Mouse (Mus musculus) bone marrow, adult 2 months (tissue): ENCODE measurements around the gene Plcb4. TPM values are rescaled to one million over a fixed set of nuclear protein-coding genes. Genes with fewer than 3 reads are reported as not detected.
"Not testable (repeated sequence)": the region's sequence is repeated elsewhere in the genome, so short reads cannot be mapped to it uniquely, and the experiment has no call there.

Source experiments
- H3K27ac ChIP-seq: fragments of 200-500 bp; 2 replicates; pipeline ENCODE4 v1.5.1; 2012; ENCODE audit warnings: low read depth, mild to moderate bottlenecking, control low read depth, inconsistent platforms, low read length; ENCODE audit not compliant: control insufficient read depth, poor library complexity, insufficient read depth
- H3K4me1 ChIP-seq: fragments of 200-500 bp; 2 replicates; pipeline ENCODE4 v1.6.1; 2011; ENCODE audit warnings: low read length; ENCODE audit not compliant: control insufficient read depth, insufficient read depth
- H3K4me3 ChIP-seq: fragments of 200-500 bp; replicated peaks from 2 replicates; pipeline ENCODE3; 2011; ENCODE audit warnings: mild to moderate bottlenecking, low read depth, low read length, control low read depth; ENCODE audit not compliant: control insufficient read depth
- CTCF ChIP-seq: fragments of 200-500 bp; IDR thresholded peaks from 2 replicates; pipeline ENCODE4 v1.5.1; 2011; ENCODE audit warnings: low read length, control low read depth; ENCODE audit not compliant: control insufficient read depth, insufficient read depth
- POLR2A ChIP-seq: fragments of 200-500 bp; IDR thresholded peaks from 2 replicates; pipeline ENCODE4 v1.6.1; 2011; ENCODE audit warnings: low read depth, mild to moderate bottlenecking, control low read depth, low read length, borderline replicate concordance; ENCODE audit not compliant: control insufficient read depth
- WGBS: fragments of 180-500 bp; shearing (Covaris S2); methylation state at CpG from one replicate; pipeline ENCODE4 v1.1.7; 2018; 5-methylcytosine and 5-hydroxymethylcytosine counted together
- polyA plus RNA-seq: library from polyadenylated mRNA; stranded (reverse); fragments of >200 nt; gene quantifications from 2 replicates; pipeline ENCODE4 v1.2.4, GENCODE M21; 2011; ENCODE audit warnings: low replicate concordance; ENCODE audit not compliant: missing spikeins, insufficient read depth, insufficient read length

Plcb4 gene
- polyA plus RNA-seq, 1 experiment: 12.1 TPM

DNA sequence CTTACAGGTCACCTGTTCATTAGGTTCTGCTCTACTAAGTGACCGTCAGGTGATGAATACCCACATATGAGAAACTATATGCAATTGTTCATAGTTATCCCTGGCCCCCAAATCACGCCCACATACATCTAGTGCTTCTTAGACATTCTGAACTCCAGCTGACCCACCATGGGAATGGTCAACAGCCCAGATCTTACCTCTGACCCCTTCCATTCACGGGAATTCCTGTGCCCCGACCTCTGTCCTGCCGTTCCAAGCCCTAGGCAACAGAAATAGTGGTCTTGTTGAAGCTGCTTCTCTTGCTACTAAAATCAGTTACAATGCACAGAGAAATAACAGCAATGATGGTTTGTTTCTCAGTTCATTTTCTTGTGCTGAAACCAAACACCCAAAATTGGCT, 320.0 kb downstream of the Plcb4 start:
- 77% methylated on average over 5 of the region's 5 CpGs for WGBS
- Histone ChIP-seq H3K27ac (no peak overlapping the region), H3K4me3 (no peak overlapping the region), H3K4me1 (no peaks in the 10 kb centered on the region)
- TF ChIP-seq POLR2A (no peak), CTCF (no peak)

DNA sequence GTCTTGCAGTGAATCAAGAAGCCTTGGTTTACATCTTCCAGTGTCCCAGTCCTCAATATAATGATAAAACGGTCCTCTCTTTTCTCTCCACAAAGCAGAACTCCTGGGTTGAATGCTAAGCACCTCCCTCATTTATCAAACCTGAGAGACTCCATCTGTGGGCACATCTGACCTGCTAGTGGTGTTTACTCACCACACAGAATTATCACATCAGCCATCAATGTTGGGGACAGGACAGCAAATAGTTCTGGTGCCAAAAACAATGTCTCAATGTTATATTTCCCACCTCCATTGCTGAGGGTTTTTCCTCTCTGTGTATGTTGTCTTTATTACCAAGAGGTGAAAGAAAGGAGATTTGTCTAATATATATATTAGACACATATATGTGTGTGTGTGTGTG, 321.6 kb downstream of the Plcb4 start:
- Histone ChIP-seq H3K4me1 (no peaks in the 10 kb centered on the region), H3K4me3 (no peak overlapping the region), H3K27ac (no peak overlapping the region)
- 69% methylated on average over 1 of the region's 1 CpGs for WGBS
- TF ChIP-seq POLR2A (no peak), CTCF (no peak)

DNA sequence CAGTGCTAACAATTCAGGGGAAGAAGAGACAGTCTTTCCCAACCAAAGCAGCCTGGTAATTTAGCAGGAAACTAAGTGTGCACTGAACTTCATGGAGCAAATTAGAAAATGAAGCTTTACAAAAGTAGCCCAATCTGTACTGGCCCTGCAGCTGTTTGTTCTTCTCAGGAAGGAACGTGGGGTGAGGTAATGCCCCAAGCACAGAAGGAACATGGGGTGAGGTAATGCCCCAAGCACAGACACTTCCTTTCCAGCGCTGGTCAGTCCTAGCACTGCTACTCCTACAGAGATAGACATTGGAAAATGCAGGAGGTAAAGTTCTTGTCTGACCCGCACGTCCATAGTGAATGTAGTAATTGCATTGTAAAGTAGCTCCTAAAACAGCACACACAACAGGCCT, 325.2 kb downstream of the Plcb4 start:
- H3K4me1 ChIP-seq: no peaks in the 10 kb centered on the region
- 60% methylated on average over 4 of the region's 4 CpGs for WGBS

DNA sequence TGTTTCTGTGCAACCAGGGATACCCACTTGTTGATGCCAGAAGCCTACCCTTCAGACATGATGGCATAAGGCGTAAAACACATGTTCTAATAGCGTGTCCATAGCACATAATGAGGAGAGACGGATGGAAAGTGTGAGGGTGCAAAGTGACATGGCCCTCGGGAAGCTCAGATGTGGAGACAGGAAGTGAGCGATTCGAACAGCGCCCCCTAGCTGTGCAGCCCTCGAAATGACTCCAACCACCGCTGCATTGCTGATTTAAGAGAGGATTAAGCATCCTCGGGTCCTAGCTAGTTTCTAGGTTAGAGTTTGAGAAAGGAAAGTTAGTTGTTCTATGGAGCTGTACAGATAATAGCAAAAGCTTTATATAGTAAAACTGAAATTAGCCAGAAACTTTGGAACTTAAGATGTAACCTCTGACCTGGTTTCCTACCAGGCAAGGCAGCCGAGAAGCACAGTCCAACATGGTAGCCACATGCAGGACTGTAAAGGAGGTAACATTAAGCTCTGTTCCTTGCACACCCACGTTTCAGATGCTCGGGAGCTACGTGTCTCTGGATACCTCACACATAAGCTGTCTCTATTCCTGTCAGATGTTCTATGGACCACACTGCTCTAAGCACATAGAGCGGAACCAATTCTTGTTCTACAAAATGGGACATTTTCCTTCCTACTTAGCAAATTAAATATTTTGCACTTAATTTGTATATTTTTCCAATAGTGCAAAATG, 326.9 kb downstream of the Plcb4 start:
- no peak overlapping the region for H3K27ac ChIP-seq
- H3K4me1 ChIP-seq: no peaks in the 10 kb centered on the region
- H3K4me3 ChIP-seq: no peak overlapping the region
- WGBS: 82% methylated on average over 15 of the region's 15 CpGs
- TF ChIP-seq POLR2A (no peak), CTCF (peak; percentile 24; the same call in 1 of the 2 replicates)

More for the DNA sequence above, 325.2 kb downstream of the Plcb4 start:
- no peak overlapping the region for H3K4me3 ChIP-seq
- no peak overlapping the region for H3K27ac ChIP-seq
- TF ChIP-seq CTCF: no peak
- no peak for TF ChIP-seq POLR2A

DNA sequence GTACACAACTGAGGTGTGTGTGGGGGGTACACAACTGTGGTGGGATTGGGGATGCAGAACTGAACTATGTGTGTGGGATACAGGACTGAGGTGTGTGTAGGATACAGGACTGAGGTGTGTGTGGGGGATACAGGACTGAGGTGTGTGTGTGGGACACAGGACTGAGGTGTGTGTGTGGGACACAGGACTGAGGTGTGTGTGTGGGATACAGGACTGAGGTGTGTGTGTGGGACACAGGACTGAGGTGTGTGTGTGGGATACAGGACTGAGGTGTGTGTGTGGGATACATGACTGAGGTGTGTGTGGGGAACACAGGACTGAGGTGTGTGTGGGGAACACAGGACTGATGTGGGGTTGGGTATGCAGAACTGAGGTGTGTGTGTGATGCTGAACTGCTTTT, 329.7 kb downstream of the Plcb4 start:
- not testable (repeated sequence) for H3K27ac ChIP-seq, H3K4me3 ChIP-seq, H3K4me1 ChIP-seq

DNA sequence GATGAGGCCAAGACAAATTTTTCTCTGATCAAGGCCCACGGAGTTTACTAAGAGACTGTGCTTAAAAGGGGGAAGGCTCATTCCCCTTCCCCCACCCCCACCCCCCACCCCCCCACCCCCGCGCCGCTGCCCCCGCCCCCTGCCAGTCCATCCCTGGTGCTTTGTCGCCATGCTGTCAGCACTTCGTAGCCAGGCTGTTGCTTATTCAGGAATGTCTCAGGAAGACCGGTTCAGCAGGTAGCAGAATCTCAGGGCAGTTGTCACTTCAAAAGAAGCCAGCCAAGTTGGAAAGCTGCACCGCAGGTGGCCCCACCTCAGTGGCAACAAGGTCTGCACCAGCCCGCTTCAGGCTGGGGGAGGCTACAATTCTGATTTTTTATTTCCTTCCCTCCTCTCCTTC, 331.9 kb downstream of the Plcb4 start:
- H3K4me1 ChIP-seq, H3K27ac ChIP-seq, H3K4me3 ChIP-seq: not testable (repeated sequence)
- WGBS: 87% methylated on average over 9 of the region's 10 CpGs

DNA sequence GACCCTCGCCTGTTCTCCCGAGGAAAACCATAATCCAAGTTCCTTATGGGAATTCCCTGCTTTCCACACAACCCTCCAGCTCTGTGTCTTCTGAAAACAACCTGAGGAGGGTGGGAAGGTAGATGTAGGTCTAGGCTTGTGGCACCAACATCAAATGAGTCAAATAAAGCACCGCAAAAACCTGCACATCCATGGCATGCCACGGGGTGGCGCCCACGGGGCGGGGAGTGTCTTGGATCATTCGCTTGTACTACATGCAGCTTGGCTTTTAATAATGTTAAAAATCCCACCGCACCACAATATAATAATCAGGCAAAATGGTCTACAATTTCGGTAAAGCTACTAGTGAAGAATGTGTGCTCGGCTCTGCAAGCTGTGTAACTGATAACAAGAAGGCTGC, 334.5 kb downstream of the Plcb4 start:
- 85% methylated on average over 11 of the region's 11 CpGs for WGBS
- TF ChIP-seq CTCF (no peak), POLR2A (no peak)

DNA sequence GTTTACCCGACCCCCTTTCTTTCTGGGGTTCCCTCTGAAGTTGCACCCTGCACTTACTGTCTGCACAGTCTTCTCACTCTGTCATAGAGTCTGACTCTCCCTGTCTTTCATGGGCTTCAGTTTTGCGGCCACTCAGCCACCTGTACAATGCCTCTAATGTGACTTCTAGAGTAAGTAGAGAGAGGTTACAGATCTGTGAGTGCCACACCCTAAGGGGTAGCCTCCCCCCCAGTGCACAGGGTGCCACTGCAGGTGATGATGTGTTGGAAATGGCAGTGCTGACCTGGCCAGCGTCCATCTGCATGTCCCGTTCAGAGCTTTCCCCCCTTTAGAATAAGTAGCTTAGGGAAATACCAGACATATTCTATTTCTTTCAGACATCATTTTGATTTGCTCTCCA, 336.4 kb downstream of the Plcb4 start:
- Histone ChIP-seq H3K4me1 (no peaks in the 10 kb centered on the region), H3K4me3 (no peak overlapping the region), H3K27ac (no peak overlapping the region)
- 85% methylated on average over 4 of the region's 4 CpGs for WGBS
- no peak for TF ChIP-seq POLR2A
- TF ChIP-seq CTCF: no peak

More for the DNA sequence above, 334.5 kb downstream of the Plcb4 start:
- no peak overlapping the region for H3K4me3 ChIP-seq
- H3K4me1 ChIP-seq: no peaks in the 10 kb centered on the region
- H3K27ac ChIP-seq: no peak overlapping the region

DNA sequence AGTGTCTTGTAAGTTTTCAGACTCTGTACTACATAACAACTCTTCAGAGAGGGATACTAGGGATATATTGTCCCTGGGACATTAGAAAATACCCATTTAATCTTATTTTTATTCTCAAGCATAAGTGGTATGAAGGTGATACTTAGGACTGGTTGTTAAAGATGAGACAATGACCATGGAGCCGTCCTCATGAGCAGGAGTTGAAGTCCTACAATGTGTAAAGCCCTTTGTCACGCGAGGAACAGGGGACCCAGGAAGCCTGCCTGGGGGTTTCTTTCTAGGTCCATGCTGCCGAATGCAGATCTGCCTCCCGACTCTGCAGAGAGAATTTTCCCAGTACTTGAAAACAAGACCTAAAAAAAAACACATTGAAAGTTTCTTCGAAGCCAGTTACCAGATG, 338.1 kb downstream of the Plcb4 start:
- 88% methylated on average over 6 of the region's 6 CpGs for WGBS
- TF ChIP-seq CTCF: no peak
- no peak for TF ChIP-seq POLR2A
- Histone ChIP-seq H3K4me1 (no peaks in the 10 kb centered on the region), H3K4me3 (no peak overlapping the region), H3K27ac (no peak overlapping the region)

DNA sequence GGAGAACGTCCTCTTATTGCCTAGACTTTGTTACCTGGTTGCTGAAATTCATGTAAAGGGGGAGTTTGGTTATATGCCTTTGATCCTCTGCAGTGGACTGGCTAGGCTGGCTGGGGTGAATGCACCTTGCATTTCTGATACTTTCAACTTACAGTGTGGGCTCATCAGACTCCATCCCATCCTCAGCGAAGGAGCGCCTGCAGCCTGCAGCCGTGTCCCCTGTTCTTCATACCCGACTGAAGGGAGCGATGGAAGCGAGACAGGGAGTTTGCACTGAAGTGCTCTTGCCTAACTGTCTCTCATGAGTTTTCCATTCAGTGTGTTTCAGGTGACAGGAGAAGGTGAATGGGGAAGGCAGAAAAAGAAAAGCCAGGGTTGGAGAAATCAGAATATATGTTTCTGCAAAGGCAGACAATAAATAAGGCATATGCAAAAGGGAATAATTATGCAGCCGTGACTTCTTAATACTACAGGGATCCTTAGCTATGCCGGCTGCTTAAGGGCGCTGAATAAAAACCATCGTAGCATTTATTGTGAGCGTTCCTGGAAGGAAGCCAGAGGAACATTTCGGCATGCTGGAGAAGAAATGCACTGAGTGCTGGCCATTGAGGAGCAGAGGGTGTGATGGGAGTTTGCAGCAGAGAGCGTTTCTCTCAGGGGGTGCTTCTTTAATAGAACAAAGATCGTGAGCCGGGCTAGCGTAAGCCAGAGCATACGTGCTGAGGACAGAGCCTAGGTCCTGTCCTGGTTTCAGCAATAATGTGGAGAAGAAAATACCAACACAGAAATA, 338.7 kb downstream of the Plcb4 start:
- WGBS: 89% methylated on average over 18 of the region's 18 CpGs
- no peak for TF ChIP-seq CTCF
- TF ChIP-seq POLR2A: no peak

More for the DNA sequence above, 338.7 kb downstream of the Plcb4 start:
- H3K4me3 ChIP-seq: no peak overlapping the region
- no peak overlapping the region for H3K27ac ChIP-seq
- no peaks in the 10 kb centered on the region for H3K4me1 ChIP-seq
